Mouse (Mus musculus) G1E (cell line): ENCODE data around the gene Olfr632. TPM values are rescaled to one million over a fixed set of nuclear protein-coding genes. Genes with fewer than 3 reads are reported as not detected.
A peak's percentile ranks its signal among the peaks of the same experiment; 100 is the strongest.

Experiments
- ATAC-seq: 2 replicates; pipeline ENCODE4 v1.8.0; 2016; ENCODE audit warnings: mild to moderate bottlenecking; ENCODE audit not compliant: insufficient number of reproducible peaks, poor library complexity, low FRiP score, severe bottlenecking; ENCODE audit errors: extremely low read depth
- DNase-seq: peaks from one replicate; pipeline ENCODE4 v3.0.0; 2012; ENCODE audit warnings: low spot score
- H3K27me3 ChIP-seq: 2 replicates; pipeline ENCODE4 v1.6.1; 2012; ENCODE audit warnings: mild to moderate bottlenecking, low read length, inconsistent platforms; ENCODE audit not compliant: insufficient read depth
- H3K36me3 ChIP-seq: replicated peaks from 2 replicates; pipeline ENCODE3; 2012; ENCODE audit warnings: mild to moderate bottlenecking, inconsistent platforms
- H3K4me1 ChIP-seq: 2 replicates; pipeline ENCODE4 v1.6.1; 2012; ENCODE audit warnings: low read depth, low read length, inconsistent platforms, mixed read lengths; ENCODE audit not compliant: insufficient read depth
- H3K4me3 ChIP-seq: 2 replicates; pipeline ENCODE4 v1.5.1; 2012; ENCODE audit warnings: low read depth, mild to moderate bottlenecking, inconsistent platforms, low read length, moderate library complexity, mixed read lengths
- H3K9me3 ChIP-seq: replicated peaks from 2 replicates; pipeline ENCODE4 v1.6.1; 2012; ENCODE audit warnings: inconsistent platforms
- CTCF ChIP-seq: IDR thresholded peaks from 2 replicates; pipeline ENCODE4 v1.5.1; 2012; ENCODE audit warnings: low read depth, low read length, inconsistent platforms, mixed read lengths
- GATA1 ChIP-seq: IDR thresholded peaks from 2 replicates; pipeline ENCODE4 v1.6.1; 2012; ENCODE audit warnings: borderline replicate concordance, low read length, inconsistent platforms, mixed read lengths
- GATA2 ChIP-seq: IDR thresholded peaks from 2 replicates; pipeline ENCODE4 v1.6.1; 2012; ENCODE audit warnings: low read depth, low read length, inconsistent platforms, borderline replicate concordance
- POLR2AphosphoS5 ChIP-seq: IDR thresholded peaks from 2 replicates; pipeline ENCODE4 v1.6.1; 2012; ENCODE audit warnings: low read depth, low read length, inconsistent platforms; ENCODE audit not compliant: insufficient replicate concordance
- TAL1 ChIP-seq: conservative IDR thresholded peaks from 2 replicates; pipeline ENCODE4 v1.6.1; 2012; ENCODE audit warnings: low read depth, low read length, inconsistent platforms, mixed read lengths
- polyA plus RNA-seq: library from polyadenylated mRNA; stranded (reverse); fragments of >175 nt; gene quantifications from 2 replicates; pipeline ENCODE4 v1.2.3, GENCODE M21; 2012
- total RNA-seq, 2 experiments: library from RNA; stranded (forward) in 1 of 2; stranded (reverse) in 1 of 2; fragments of 200-1000 nt in 1 of 2; fragments of >200 nt in 1 of 2; fragmentation: Nextera tagmentation in 1 of 2; gene quantifications; 2 replicates each; pipeline ENCODE4 v1.2.3; 2014 to 2017

Olfr632 gene
- total RNA-seq (2014; fragmentation: Nextera tagmentation) (not detected in 2 replicates), total RNA-seq (2017) (0.16 TPM in 1 of 2 replicates, not detected in the other), polyA plus RNA-seq (not detected in 2 replicates)

DNA sequence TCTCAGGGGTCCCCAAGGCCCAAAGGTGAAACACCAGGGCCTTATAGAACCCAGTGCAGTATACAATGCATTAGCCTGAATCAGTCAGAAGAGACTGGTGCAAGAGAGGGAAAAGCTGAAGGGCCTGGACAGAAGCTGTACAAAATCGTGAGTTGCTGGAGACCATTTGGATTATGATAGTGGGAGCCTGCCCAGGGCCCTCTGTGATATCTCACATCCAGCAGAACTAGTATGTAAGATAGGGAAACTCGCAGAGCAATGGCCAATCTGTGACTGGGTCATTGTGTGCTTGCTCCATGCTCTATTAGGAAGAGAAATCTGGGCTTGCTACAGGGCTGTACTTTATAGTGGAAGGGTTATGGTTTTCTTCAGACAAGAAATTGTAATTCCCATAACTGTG is at the start of gene Olfr632:
Gene Olfr632, plus strand, starts transcription at position 84 of the 400 bp plus-strand sequence.
- TF ChIP-seq GATA1, result no peak
- no peak for TF ChIP-seq POLR2AphosphoS5
- no peak for TF ChIP-seq CTCF
- TF ChIP-seq GATA2, result no peak
- no peak for TF ChIP-seq TAL1
- no peaks in the 10 kb centered on the region for H3K9me3 ChIP-seq
- no peaks in the 10 kb centered on the region for H3K36me3 ChIP-seq
- H3K4me1 ChIP-seq, result no peaks in the 10 kb centered on the region; the same call in 1 of the 2 replicates
- DNase-seq (no peak), ATAC-seq (no peak)
- peaks cover 22% of the 10 kb centered on the region for H3K27me3 ChIP-seq
- no peak within 1 kb of the TSS for H3K4me3 ChIP-seq

DNA sequence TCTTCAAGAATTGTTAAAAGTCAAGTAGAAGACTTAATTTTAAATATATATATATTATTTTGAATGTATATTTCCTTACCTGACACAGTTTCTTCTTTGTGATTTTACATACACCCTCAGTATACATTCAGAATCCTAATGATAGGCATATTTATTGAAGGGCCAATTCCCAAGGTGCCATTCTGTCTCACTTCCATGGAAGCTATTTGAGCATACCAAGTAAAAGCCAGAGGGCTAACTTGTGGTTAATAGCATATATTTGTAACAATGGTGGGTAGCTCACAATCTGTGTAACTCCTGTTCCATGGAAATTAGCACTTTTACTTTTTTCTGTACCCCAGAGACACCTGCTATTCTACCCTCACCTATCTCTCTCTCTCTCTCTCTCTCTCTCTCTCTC is 48.0 kb upstream of the Olfr632 start, which contains the start of gene Olfr66:
Gene Olfr66, minus strand, starts transcription at position 101 of the 400 bp plus-strand sequence.
- Histone ChIP-seq H3K36me3 (no peaks in the 10 kb centered on the region), H3K27me3 (no peaks in the 10 kb centered on the region; the same call in 1 of the 2 replicates), H3K4me3 (no peak within 1 kb of the TSS), H3K9me3 (no peaks in the 10 kb centered on the region), H3K4me1 (no peaks in the 10 kb centered on the region)
- TF ChIP-seq POLR2AphosphoS5 (no peak), CTCF (no peak), TAL1 (no peak), GATA2 (no peak), GATA1 (no peak)
- DNase-seq (no peak), ATAC-seq (no peak)

- no peak for DNase-seq
- no peaks in the 10 kb centered on the region for H3K36me3 ChIP-seq
- H3K4me3 ChIP-seq, result no peak within 1 kb of the TSS
- no peak for ATAC-seq
- no peaks in the 10 kb centered on the region for H3K27me3 ChIP-seq
- no peaks in the 10 kb centered on the region for H3K4me1 ChIP-seq
- no peak for TF ChIP-seq GATA2
- no peak for TF ChIP-seq GATA1
- no peak for TF ChIP-seq POLR2AphosphoS5
- TF ChIP-seq CTCF, result no peak
- TF ChIP-seq TAL1, result no peak
- no peaks in the 10 kb centered on the region for H3K9me3 ChIP-seq
Observed at GRCm38 (mm10) chr7:103894385-103894784, 39.8 kb upstream of the Olfr632 start, which contains the start of gene Olfr64. TSS of gene Olfr64 (minus strand) at chr7:103894485.

DNA sequence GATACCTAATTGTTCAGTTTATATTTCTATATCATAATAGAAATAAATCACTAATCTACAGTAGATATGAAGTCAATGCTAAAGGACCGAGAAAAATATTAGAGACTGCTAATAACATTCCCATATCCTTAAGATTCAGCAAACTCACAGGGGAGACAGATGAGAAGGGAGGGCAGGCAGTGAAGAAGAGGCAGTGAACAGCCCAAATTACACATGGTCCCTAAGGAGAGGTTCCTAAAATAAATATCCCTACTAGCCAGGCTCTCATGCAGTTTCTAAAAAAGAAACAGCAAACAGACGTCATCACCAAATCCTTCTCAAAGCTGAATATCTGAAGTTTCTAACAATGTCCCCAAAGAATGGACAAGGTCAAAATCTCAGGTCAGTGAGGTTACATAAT is 31.0 kb upstream of the Olfr632 start, which contains the start of gene Olfr65:
Gene Olfr65, plus strand, starts transcription at position 301 of the 400 bp plus-strand sequence.
- TF ChIP-seq TAL1 (no peak), GATA1 (no peak), CTCF (no peak), POLR2AphosphoS5 (no peak), GATA2 (no peak)
- Histone ChIP-seq H3K4me3 (no peak within 1 kb of the TSS), H3K9me3 (no peaks in the 10 kb centered on the region), H3K36me3 (no peaks in the 10 kb centered on the region), H3K27me3 (peaks cover 2% of the 10 kb centered on the region; the same call in 1 of the 2 replicates), H3K4me1 (peaks cover 6% of the 10 kb centered on the region; the same call in 1 of the 2 replicates)
- DNase-seq, result no peak
- ATAC-seq, result no peak

DNA sequence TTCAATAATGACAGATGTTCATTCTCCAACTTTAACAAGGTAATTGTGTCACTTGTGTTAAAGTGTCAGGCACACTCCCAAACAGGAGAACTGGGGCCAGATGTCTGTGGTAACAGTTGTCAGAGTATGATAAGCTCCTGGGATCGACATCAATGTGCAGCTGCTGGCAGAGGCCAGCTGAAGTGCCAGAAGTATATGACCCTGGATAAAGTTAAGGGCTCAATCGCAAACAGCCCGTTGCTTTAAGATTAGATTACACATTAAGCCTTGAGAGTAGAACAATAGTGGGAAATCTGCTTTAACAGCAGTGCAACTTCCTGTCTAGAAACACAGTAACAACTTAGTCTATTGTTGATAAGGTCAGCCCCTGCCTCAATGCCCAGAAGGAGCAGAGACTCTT is 24.1 kb upstream of the Olfr632 start:
- Histone ChIP-seq H3K36me3 (no peaks in the 10 kb centered on the region), H3K27me3 (no peaks in the 10 kb centered on the region), H3K4me1 (peaks cover 39% of the 10 kb centered on the region), H3K9me3 (no peaks in the 10 kb centered on the region), H3K4me3 (no peak overlapping the region)
- TF ChIP-seq CTCF (no peak), TAL1 (peak; percentile 99)
- ATAC-seq (peak; percentile 94), DNase-seq (peak; percentile 27)

DNA sequence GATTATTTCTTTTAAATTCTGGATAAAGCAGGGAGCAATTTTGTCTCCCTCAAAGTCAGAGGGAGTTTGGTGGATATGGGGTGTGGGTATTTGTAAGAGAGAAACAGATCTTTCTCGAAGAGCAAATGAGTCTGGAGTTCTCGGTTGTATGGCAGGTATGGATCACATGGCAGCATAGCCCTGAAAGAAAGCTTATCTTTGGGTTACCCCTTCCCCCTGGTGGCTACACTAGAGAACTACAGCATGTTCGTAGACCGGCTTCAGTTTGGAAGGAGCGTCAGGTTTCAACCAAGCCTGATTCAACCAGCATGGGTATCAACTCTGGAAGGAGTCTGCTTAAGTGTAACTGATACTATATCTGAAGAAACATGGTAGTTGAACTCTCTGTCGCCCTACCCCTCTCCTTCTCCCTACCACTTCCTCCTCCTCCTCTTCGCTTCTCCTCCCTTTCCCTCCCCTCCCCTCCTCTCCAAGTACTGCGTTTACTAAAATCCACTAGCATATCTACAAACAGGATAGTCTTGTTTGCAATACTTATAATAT is 21.1 kb upstream of the Olfr632 start:
- DNase-seq (peak; percentile 19), ATAC-seq (peak; percentile 23; the same call in 1 of the 2 replicates)
- TF ChIP-seq CTCF, result no peak
- TF ChIP-seq GATA2, result no peak
- TF ChIP-seq GATA1, result no peak
- Histone ChIP-seq H3K4me1 (peaks cover 35% of the 10 kb centered on the region), H3K27me3 (no peaks in the 10 kb centered on the region; the same call in 1 of the 2 replicates), H3K4me3 (no peak overlapping the region), H3K36me3 (no peaks in the 10 kb centered on the region), H3K9me3 (no peaks in the 10 kb centered on the region)
